Mouse (Mus musculus): ENCODE results near the gene Mgat5. TPM values are rescaled to one million over a fixed set of nuclear protein-coding genes. Genes with fewer than 3 reads are reported as not detected.

The Mgat5 gene
- total and polyA plus RNA-seq, 3 experiments: 2.8 to 14.0 (median 11.2) TPM

DNA sequence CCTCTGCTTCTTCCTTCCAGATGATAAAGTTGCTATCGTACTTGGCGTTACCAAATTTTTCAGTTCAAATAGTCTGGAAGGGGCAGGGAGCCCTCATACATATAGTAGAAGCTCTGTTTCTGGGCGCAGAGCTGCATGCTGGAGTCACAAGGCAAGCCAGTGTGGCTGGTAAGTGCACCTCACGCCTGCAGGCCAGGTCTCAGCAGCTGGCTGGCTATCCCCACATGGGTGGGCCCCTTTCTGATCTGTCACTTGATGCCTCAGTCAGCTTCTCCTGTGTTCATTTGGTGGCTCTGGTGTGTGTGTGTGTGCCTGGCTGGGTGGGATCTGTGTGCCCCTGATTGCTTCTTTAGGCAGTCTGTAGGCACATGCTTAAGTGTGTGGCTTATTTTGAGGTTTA, 12.8 kb downstream of the Mgat5 start:
- no peak for DNase-seq

DNA sequence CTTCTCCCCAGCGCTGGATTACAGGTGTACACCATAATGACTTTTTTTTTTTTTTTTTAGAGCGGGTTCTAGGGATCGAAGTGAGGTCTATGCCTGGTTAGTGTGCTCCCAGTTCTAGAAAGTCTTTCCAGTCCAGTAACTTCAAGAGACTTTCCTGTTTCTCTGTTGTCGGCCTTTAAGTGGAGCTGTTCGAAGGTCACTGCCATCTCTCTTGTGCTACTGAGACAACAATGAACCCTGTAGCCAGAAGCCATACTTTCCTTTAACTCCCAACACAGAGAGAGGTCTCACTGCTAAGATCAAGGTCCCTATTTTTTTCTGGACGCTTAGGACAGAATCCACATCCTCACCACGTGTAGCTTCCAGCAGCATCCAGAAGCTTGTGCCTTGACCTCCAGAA, 13.4 kb downstream of the Mgat5 start:
- no peak for DNase-seq

DNA sequence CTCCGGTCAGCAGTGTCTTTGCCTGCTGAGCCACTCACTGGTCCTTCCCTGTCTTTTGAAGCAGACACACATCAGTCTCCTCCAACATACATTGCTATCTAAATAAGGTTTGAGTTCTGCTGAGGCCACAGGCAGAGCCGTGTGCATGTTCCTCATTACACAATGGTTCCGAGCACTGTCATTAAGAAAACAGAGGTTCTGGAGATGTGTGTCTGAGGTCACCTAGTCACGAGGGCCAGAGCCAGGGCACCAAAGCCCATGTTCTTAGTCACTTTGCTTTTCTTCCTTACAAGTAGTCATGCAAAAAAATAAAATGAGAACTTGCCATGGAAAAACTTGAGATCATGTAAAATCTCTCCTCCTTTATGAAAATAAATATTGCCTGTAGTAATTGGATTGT, 14.3 kb downstream of the Mgat5 start:
- DNase-seq: no peak

DNA sequence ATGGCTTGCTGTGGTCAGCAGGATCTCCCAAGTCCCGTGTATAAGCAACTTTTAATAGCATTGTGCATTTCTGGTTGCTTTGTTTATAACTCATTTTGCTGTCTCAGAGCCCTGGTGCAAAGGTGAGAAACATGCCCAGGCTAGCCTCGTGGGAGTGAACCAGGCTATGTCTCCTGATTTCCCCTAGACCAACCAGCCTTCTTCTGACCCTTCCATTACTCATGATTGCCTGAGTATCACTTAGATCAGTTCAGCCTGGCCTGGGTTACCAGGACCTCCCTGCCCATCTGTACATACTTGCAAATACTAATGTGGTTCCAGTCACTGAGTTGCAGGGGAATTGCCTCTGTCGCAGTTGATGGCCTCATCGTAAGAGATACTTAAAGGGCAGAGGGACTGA, 14.8 kb downstream of the Mgat5 start:
- no peak for DNase-seq

DNA sequence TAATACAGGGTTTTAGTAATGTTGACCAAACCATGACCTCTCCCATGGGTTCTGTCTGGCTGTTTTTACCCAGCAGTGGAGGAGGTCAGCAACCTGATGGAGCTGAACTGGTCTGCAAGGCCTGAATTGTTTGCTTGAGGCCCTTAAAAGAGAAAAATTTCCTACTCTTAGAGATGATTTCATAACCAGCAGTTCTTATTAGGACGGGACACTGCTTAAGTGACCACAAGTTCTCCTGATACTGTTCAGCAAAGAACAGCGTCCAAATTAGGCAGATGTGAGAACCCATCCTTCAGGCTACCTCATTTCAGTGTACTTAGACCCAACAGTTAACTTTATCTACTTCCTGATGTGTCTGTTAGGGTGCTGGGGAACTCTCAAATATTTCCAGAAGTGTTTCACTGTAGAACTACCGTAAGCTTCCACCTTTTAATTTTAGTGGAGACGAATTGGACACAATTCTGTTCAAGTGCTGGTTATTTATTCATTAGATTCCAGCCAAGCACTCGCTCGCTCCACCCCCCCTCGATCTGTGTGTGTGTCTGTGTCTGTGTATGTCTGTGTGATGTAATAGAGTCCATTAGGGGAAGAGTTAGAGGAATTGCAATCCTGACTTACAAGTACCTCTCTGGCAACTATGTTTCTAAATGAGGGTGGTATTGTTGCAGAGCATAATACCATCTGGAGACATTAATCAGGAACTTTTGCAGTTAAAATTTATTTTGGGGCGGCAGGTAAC, 17.4 kb downstream of the Mgat5 start:
- DNase-seq: no peak

DNA sequence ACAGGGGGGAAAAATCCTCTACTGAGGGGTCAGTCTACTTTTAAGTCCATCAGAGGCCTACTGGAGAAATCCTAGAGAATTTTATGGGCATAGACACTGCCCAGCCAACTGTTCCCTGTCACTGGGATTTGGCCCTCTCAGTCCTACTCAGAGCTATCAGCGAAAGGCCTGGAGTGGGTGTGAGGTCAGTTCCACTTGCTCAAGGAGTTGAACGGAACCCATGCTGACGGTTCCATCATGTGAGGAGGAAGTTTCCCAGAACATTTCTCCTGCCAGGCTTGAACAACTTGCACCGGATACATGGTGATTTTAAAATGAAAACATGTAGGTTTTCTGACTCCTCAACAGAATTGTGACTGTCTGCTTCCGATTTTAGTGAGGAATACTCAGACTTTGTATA, 20.2 kb downstream of the Mgat5 start:
- DNase-seq: no peak

DNA sequence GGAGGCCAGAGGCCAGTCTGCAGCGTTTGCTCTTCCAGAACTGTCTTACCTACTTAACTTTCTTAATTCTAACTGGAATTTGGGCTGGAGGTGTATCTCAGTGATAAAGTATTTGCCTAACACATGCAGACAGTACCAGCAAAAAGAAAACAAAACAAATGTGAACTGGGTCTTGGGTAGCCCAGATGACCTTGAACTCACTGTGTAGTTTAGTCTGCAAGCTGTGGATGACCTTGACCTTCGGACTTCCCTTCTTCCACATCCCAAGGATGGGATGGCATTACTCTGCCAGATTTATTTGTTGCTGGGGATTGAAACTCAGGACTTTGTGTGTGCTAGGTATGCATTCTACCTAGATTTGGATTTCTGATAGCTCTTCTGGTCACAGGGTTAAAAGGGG, 24.2 kb downstream of the Mgat5 start:
- no peak for DNase-seq

DNA sequence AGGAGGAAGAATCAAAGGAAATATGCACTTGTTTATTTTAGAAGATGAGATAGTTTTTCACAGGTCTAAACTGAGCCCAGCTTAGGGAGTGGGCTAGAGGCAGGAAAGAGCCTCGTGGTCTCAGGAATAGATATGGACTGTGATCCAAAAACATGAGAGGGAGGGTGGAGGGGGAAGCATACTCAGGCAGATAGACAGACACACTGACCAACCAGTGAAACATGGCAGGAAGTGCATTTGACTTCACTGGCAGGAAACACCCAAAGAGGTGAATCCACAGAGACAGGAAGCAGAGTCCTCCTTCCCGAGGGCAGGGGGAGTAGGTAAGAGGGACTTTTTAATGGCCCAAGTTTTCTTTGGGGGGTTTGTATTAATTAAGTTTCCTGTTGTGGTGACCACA, 25.7 kb downstream of the Mgat5 start:
- DNase-seq: peak; percentile 19

DNA sequence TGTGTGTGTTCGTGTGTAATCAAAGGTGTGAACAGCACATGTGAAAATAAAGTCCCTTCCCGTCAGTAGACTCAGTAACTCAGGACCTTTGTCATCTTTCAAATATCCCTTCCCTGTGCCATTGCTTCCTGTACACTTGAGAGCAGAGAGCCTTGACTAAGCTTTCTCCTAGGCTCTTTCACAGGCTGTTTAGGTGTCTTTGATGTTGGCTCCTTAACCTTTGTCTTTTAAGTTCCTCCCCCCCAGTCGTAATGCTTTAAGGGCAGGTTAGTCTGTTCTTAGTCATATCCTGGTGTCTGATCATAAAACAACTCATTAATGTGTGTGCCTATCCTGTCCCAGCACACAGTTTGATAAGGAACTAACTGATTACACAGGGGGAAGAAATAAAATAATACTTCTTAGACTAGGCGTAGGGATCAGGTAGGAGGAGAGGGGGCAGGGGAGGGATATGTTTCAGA, 28.4 kb downstream of the Mgat5 start:
- DNase-seq: no peak

DNA sequence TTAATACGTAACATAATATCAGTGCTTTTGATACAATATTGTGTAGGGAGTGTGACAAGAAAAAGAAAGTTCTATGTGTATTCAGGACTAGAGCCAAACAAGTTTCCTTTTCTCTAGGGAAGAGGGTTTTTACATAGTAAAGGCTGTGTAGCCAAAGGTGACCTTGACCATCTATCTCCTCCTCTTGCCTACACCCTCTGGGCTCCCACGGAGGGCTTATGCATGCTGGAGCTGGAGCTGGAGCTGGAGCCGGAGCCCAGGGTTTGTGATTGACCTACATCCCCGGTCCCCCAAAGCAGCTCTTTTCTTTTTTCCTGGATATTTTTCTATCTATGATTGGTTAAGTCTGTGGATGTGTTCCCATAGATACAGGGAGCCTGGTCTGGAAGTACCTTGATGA, 30.3 kb downstream of the Mgat5 start:
- no peak for DNase-seq

DNA sequence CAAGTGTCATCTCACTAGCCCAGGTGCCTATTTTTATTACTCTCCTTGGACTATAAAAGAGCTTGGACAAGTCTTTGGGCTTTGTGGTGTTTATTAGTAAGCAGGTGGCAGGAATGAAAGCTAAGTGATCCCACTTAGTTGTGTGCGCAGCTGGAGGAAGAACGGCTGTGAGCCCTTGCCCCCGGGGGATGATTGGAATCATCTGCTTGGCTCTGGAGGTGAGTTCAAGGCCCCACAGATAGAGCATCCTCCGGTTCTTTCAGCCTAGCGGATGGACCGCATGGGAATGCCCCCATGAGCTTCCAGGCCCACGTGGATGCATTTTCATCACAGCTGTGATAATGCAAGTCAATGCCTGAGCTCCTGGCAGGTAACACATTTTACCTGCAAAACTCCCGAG, 31.6 kb downstream of the Mgat5 start:
- no peak for DNase-seq

DNA sequence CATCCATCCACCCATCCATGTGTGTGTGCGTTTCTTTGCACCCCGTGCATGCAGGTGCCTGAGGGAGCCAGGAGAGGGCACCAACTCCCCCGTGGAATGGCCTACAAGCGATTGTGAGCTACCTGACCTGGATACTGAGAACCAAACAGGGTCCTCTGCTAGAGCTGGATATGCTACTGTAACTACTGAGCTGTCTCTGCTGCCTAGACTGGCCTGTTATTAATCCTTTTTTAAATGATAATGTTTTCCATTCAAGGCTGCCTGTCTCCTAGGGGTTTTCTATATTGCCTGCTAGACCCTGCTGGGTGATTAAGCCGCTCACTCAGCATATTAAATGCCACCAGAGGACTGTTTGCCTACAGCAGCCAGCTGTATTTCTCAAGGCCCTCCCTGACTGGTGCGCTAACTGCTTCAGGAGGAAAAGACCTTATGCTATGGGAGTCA, 34.1 kb downstream of the Mgat5 start:
- no peak for DNase-seq

DNA sequence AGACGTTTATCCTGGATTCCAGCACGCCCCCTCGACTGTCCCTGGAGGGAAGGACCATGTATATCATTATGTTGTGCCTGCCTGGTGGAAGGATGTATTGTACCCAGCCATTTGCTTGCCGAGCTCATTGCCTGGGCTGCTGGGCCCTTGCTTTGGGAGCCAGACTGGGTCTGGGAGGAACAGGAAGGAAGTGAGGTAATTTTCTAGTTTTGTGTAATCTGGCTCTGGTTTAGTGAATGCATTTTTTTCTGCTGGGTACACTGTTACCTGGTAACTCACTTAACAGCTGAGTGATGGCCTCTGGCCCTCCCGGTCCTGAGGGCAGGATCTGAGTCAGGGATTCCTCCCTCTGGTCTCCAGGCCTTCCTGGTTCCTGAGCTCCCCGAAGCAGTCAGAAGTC, 35.1 kb downstream of the Mgat5 start:
- peak; percentile 12 for DNase-seq

DNA sequence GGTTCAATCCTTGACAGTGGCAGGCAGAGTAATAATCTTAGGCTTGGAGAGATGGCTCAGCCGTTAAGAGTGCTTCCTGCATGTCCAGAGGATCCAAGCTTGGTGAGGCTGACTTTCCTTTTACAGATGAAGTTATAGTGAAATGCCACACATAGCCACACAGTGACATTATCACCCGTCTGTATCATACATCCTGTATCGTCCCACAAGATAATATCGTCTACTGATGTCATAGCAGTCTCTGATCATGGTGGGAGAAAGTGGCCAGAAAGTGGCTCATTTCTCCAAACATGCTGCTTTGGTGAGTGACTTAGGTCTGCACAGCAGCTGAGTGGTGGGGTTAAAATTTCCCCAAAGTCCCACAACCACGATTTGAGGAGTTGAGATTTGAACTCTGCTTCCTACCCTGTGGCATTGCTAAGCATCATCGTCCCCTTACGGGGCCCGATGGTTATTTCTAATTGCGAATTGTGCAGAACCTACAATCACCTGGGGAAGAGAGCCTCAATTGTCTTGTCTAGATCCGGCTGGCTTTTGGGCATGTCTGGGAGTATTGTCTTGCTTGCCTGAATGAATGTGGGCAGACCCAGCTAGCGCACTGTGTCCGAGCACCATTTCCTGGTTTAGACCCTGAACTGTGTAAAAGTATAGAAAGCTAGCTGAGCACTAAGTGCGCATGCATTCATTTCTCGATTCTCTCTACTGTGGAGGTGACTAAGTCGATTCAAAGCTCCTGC, 37.5 kb downstream of the Mgat5 start:
- no peak for DNase-seq

DNA sequence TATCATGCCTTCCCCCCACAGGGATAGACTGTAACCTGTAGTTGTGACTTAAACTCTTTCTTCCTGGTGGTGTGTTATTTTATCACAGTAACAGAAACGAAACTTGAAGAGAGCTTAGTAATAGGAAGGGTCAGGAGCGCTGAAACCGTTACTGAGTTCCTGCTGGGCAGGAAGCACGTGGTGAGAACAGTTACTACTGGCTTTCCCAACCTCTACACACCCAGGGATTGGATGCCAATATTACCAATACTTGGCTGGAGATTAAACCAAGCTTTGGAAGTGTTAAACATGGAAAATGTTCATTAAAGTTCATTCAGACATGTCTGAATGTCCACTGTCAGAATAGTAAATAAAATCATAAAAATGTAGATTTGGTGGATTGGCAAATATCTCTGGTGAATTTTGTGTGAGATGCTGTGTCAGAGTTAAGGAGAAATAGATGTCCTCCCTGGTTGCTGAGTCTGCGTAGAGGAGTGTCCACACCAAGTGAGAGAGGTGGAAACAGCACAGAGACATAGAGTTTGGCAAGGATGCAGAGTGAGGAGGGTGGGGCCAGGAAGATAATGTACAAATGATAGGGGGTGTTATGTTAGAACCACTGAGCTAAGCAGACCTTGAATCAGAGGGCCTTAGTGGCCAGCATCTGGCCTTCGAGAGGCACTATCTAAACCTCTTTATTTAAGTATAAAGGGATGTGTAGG, 38.2 kb downstream of the Mgat5 start:
- DNase-seq: no peak

DNA sequence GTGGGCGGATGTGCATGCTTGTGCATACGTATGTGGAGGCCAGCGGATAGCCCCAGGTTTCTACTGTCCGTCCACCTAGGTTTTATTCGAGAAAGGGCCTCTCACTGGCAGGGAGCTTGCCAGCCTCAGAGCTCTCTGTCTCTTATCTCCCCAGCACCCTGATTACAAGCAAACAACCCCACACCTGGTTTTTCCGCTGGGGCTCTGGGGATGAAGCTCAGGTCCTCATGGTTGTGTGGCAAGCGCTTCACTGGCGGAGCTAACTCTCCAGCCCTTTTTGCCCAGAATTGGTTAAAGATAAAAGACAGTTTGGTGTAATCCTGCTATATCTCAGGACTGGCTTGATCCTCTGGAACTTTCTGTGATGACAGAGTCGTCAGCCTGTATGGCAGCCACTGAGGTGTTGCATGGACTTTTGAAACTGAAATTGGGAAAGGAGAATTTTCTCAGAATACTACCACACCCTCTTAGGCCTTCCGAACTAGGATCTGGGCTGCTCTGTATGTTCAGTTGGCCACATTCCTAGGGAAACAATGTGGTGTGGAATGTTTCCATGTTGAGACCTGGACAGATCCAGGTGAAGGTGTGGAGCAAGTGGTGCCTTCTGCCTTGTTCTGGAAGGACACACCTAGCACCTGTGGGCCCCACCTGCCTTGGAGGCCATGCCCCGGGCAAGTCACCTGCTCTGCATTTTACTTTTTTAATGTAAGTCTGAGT, 39.4 kb downstream of the Mgat5 start:
- no peak for DNase-seq

DNA sequence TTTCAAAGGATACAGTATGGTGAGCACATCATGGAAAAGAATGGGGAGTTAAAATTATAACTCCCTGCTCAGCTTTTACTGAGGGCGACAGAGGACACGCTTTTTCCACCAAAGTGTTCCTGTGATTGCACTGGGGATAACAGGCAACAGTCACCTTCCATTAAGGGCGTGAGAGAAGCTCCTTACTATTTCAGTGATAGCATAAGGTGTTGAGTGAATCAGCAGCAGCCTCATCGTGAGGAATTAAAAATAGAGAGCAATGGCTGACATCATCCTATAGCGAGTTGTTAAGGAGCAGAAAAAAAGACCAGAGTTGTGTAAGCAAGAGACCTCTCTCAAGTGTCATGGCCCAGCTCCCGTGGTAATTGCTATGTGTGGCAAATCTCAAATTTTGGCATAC, 41.3 kb downstream of the Mgat5 start:
- no peak for DNase-seq

DNA sequence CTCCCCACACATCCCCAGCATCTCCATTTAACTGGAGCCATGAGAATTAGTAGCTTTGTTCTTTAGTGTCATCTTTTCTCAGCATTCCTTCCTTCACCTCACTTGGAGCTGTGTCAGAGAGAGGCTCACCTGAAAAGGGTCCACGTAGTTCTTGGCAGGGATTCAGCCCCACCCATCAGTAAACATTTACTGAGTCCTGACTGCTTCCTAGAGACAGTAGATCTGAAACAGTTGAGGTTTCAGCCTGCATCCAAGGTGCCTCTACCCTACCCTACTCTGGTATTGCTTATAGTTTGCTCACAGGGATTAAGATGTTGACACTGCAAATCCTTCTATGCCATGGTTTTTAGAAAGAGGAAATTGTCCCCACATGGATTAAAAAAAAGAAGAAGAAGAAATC, 43.6 kb downstream of the Mgat5 start:
- no peak for DNase-seq

DNA sequence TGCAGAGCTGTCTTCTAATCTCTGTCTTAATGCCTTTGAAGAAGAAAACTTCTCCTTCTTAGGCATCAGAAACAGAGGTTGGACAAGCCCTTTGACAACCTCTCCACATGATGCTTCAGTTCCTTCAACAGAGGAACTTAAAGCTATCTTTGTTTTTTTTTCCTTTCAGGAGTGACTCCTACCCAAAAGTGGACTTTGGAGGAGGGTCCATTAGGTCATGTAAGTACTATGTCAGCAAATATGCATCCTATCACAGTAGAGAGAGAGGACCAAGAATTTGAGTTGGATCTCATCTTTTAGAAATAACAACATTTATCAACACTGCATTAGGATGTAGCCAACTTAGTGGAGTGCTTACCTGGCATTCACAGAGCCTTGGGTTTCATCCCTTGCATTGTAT, 44.8 kb downstream of the Mgat5 start:
- DNase-seq: no peak

DNA sequence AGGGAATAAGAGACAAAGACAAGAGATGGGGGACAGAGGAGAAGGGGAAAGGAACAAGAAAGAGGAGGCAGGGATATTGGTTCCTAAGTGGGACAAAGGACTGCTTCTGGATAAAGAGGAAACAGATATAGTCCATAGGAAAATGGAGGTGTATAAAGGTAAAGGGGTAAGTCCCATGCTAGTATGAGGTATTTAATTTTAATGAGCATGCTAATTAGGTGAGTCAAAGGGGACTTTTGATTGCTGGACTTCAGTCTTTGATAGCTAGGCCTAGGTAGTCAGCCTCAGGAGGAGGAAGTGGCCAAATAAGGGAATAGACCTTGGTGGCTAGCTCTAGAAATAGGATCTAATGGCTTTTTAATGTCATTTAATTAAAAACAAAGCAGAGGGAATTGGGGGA, 45.5 kb downstream of the Mgat5 start:
- DNase-seq: no peak

DNA sequence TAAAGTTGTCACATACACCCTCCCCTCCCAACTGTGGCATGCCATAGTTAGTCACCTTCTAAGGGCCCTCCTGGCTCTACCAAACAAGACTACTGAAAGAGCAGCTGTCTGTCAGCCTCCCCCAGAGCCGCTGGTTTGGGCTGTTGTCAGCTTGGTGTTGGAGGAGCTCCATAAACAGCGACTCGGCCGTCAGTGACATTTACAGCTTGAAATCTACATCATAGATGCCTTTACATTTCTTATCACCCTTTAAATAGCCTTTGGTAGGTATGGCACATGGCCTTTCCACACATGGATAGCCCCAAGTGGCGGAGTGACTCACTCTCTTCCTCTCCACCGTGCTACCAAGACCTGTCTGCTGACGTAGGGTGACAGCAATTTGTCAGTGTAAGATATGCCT, 46.9 kb downstream of the Mgat5 start:
- no peak for DNase-seq

DNA sequence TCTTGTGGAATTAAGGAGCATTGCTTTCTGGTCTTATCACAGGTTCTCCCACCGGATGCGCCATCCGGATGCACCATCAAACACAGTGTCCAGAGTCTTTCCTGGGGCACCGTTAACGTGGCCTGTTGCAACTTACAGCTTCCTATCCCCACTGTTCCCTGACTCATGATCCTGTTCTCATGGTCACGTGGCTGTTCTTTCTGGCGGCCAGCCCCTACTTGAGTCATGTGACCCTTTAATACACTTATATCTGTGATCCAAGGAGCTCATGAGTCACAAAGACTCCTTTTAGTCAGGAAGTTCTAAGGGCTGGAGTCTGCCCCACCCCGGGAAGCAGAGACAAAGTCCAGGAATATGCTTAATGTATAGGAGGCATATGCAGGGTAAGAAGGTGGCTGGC, 52.2 kb downstream of the Mgat5 start:
- no peak for DNase-seq

DNA sequence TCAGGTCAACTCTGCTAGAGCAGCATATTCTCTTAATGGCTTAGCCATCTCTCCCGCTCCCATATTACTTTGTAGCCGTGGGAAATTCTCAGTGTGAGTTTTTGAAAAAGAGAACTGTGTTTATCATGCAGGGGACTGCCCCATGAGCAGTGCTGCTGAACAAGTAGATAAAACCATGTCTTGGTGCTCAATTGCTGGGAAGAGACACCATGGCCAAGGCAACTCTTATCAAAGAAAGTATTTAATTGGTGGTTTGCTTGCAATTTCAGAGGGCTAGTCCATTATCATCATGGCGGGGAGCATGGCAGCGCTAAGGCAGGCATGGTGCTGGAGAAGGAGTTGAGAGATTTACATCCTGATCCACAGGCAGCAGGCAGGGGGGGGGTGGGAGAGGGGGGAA, 54.9 kb downstream of the Mgat5 start:
- DNase-seq: no peak
